Mouse (Mus musculus) layer of hippocampus, postnatal 36 days (tissue): ENCODE data around the gene Naaladl2. TPM values are rescaled to one million over a fixed set of nuclear protein-coding genes. Genes with fewer than 3 reads are reported as not detected.
"Not testable (repeated sequence)": the region's sequence is repeated elsewhere in the genome, so short reads cannot be mapped to it uniquely, and the experiment has no call there.

Source experiments
- DNase-seq, 2 experiments: peaks; one replicate each; pipeline ENCODE4 v3.0.0; 2022
- total RNA-seq, 2 experiments: library from RNA; stranded (reverse); gene quantifications; 2 replicates each; pipeline ENCODE4 v1.2.3; 2021

Gene Naaladl2
- total RNA-seq: 1 to 10 TPM; 2.4 to 2.5 TPM

GRCm38 (mm10) chr3:25143555-25144311 is at the start of gene Naaladl2:
Naaladl2 (minus strand) TSS chr3:25144261.
- peak; percentile 70 to 77 for DNase-seq

- no peak for DNase-seq
Observed at GRCm38 (mm10) chr3:25151721-25152120, 7.7 kb upstream of the Naaladl2 start.

- DNase-seq: no peak
Observed at GRCm38 (mm10) chr3:25147271-25147670, 3.2 kb upstream of the Naaladl2 start.

- DNase-seq: peak; percentile 38 to 53
Observed at GRCm38 (mm10) chr3:25144961-25145697, 1.1 kb upstream of the Naaladl2 start.

- DNase-seq: no peak
Observed at GRCm38 (mm10) chr3:25143111-25143510, 950 bp downstream of the Naaladl2 start.

- no peak for DNase-seq
Observed at GRCm38 (mm10) chr3:25131848-25132247, 12.2 kb downstream of the Naaladl2 start.

- DNase-seq: no peak
Observed at GRCm38 (mm10) chr3:25127864-25128263, 16.2 kb downstream of the Naaladl2 start.

GRCm38 (mm10) chr3:25124919-25125846 is 18.9 kb downstream of the Naaladl2 start:
- no peak for DNase-seq

- no peak for DNase-seq
Observed at GRCm38 (mm10) chr3:25113107-25113506, 31.0 kb downstream of the Naaladl2 start.

- DNase-seq: no peak
Observed at GRCm38 (mm10) chr3:25108997-25109396, 35.1 kb downstream of the Naaladl2 start.

- DNase-seq: no peak
Observed at GRCm38 (mm10) chr3:25092986-25093385, 51.1 kb downstream of the Naaladl2 start.

- DNase-seq: no peak
Observed at GRCm38 (mm10) chr3:25075785-25076184, 68.3 kb downstream of the Naaladl2 start.

GRCm38 (mm10) chr3:25074266-25074665 is 69.8 kb downstream of the Naaladl2 start:
- DNase-seq: no peak

- no peak for DNase-seq
Observed at GRCm38 (mm10) chr3:25073821-25074220, 70.2 kb downstream of the Naaladl2 start.

GRCm38 (mm10) chr3:25063217-25063616 is 80.8 kb downstream of the Naaladl2 start:
- DNase-seq: no peak

GRCm38 (mm10) chr3:25052975-25053374 is 91.1 kb downstream of the Naaladl2 start:
- DNase-seq: no peak

GRCm38 (mm10) chr3:25019972-25020371 is 124.1 kb downstream of the Naaladl2 start:
- no peak for DNase-seq

GRCm38 (mm10) chr3:25010751-25011150 is 133.3 kb downstream of the Naaladl2 start:
- DNase-seq: peak; percentile 20 to 29

- DNase-seq: not testable (repeated sequence)
Observed at GRCm38 (mm10) chr3:25006802-25007201, 137.3 kb downstream of the Naaladl2 start.

GRCm38 (mm10) chr3:24992577-24992976 is 151.5 kb downstream of the Naaladl2 start:
- no peak for DNase-seq

GRCm38 (mm10) chr3:24992078-24992477 is 152.0 kb downstream of the Naaladl2 start:
- no peak for DNase-seq

GRCm38 (mm10) chr3:24982111-24982510 is 161.9 kb downstream of the Naaladl2 start:
- no peak for DNase-seq

GRCm38 (mm10) chr3:24942170-24942569 is 201.9 kb downstream of the Naaladl2 start:
- no peak for DNase-seq
